Mouse (Mus musculus): ENCODE data around the gene Gm28230. TPM values are rescaled to one million over a fixed set of nuclear protein-coding genes. Genes with fewer than 3 reads are reported as not detected.
A peak's percentile ranks its signal among the peaks of the same experiment; 100 is the strongest.

Gene Gm28230
- total RNA-seq, 1 experiment from 2014 or later: not detected

DNA sequence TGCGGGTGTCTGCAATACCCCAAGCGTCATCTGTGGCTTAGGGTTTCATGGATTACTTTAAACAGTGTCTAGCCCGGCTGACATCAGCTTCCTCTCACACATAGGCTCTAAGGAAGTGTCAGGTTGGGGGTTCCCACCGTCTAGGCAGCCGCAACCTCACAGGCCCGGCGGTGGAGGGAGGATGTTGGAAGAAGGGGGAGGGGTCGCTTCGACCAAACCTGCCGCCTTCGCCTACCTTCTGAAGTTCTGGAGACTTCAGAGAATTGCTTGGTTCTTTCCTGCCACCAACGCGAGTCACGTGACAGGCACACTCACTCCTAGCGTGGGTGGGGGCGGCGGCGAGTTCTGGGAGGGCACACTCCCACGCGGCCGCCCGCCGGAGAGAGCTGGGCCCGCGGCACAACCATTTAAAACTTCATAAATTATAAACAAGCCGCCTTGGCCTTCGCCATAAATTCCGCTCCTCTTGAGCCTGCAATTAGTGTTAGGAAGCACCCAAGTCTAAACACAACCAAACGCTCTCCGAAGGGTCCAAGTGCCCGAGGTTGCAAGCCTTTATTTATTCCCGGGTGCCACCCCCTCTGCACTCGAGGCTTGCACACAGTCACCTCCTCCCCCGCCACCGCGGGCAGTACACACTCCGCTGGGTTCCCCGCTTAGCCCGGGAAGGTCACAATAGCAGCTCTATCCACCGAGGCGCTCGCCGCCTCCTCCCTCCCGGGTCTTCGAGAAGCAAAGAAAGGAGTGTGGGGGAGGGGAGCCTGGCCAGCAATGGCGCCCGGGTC lies 23.0 kb downstream of the Gm28230 start:
- ATAC-seq (ENCODE audit: extremely low read depth, insufficient number of reproducible peaks, low FRiP score, poor library complexity, severe bottlenecking): no peak

DNA sequence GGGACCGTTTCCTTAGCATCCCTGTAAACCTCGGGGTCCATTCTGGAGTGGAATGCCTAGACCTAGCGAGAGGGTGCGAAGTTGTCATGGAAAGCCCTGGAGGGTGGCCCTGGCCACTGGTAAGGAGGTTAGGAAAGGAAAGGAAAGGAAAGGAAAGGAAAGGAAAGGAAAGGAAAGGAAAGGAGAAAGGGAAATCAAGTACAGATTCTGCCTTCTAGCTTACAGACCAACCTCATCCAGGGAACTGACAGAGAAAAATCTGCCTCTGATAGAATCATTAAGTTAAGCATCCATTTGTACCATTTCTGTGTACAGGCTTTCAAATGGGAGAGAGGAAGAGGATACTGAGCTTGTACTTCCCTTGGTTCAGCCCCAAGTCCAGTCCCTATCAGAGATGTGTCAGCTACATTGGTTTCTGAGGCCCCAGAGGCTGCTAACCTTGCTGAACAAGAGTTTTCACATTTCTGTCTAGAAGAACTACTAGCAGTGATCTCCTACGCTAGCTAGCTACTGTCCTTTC lies 24.3 kb downstream of the Gm28230 start:
- no peak for ATAC-seq (ENCODE audit: extremely low read depth, insufficient number of reproducible peaks, low FRiP score, poor library complexity, severe bottlenecking)

DNA sequence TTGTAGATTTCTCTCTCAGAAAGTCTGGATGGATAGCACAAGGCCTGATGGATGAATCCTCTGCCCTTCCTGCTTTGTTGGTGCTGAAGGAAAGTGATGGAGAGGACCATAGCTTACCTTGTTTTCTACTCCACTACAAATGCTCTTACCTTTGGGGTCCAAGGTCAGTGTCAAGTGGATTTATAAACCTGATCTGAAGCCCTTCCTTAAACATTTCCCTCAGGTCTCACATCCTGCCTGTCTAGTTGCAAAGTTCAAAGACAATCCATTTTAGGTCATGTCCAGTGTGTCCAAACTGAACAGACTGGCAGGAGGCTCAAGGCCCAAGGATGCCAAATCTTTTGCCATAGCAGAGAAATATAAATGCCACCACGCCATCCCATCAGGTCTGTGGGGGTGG lies 25.3 kb downstream of the Gm28230 start:
- no peak for ATAC-seq (ENCODE audit: extremely low read depth, insufficient number of reproducible peaks, low FRiP score, poor library complexity, severe bottlenecking)

- no peak for ATAC-seq (ENCODE audit: extremely low read depth, insufficient number of reproducible peaks, low FRiP score, poor library complexity, severe bottlenecking)
Observed at GRCm38 (mm10) chr2:74752431-74753174, 26.1 kb downstream of the Gm28230 start.

- ATAC-seq (ENCODE audit: extremely low read depth, insufficient number of reproducible peaks, low FRiP score, poor library complexity, severe bottlenecking): no peak
Observed at GRCm38 (mm10) chr2:74753175-74753523, 26.6 kb downstream of the Gm28230 start.

DNA sequence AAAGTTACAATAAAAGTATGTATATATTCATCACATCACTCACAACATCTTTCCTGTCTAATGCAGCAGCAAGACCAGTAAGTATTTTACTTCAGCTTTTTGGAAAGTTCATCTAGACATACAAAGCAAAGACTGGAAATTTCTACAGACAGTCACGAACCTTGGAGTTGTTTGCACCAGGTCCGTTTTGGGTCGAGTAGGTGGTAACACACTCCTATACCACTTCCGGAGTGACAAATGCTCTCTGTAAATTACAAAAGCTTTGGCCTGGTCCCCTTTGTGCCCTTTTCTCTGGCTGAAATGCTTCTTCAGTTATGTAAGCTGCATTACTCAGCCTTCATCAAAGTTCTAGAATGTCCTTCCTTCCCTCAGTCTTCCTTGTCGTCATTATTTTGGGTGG lies 27.2 kb downstream of the Gm28230 start:
- ATAC-seq (ENCODE audit: extremely low read depth, insufficient number of reproducible peaks, low FRiP score, poor library complexity, severe bottlenecking): no peak

DNA sequence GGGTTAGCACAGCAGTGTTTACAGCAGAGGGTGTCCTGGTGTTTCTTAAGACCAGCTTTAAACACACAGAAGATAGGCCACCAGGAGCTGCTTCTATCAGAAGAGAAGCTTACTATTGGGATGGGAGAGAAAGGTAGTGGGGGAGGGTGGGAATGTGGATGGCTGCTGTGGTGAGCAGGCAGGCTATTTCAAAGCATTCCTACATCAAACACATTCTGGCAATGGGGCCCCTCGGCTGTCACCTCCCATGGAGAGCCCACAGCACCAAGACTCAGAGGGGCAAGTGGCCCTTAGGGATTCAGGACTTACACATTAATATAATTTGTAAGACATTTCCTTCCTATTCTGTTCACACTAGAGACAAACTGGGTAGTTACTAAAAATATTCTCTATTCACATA lies 33.6 kb downstream of the Gm28230 start:
- ATAC-seq (ENCODE audit: extremely low read depth, insufficient number of reproducible peaks, low FRiP score, poor library complexity, severe bottlenecking): no peak

DNA sequence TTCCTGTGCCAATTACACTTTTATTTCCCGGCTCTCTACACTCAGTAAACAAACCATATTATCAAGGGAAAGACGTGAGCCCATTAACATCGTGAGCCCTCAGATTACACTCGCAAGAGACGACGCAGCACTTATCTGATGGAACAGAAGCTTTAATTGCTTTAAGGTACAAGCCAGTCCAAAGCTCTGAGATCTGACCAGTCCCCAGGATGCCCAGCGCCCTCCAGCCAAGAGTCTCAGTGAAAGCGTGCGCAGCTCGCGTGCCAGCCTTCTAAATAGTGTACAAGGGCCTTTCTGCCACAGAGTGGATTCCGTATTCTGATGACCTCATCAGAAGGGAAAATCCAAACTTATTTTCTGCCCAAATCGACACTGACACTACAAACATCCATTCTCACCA lies 35.4 kb downstream of the Gm28230 start:
- no peak for ATAC-seq (ENCODE audit: extremely low read depth, insufficient number of reproducible peaks, low FRiP score, poor library complexity, severe bottlenecking)

DNA sequence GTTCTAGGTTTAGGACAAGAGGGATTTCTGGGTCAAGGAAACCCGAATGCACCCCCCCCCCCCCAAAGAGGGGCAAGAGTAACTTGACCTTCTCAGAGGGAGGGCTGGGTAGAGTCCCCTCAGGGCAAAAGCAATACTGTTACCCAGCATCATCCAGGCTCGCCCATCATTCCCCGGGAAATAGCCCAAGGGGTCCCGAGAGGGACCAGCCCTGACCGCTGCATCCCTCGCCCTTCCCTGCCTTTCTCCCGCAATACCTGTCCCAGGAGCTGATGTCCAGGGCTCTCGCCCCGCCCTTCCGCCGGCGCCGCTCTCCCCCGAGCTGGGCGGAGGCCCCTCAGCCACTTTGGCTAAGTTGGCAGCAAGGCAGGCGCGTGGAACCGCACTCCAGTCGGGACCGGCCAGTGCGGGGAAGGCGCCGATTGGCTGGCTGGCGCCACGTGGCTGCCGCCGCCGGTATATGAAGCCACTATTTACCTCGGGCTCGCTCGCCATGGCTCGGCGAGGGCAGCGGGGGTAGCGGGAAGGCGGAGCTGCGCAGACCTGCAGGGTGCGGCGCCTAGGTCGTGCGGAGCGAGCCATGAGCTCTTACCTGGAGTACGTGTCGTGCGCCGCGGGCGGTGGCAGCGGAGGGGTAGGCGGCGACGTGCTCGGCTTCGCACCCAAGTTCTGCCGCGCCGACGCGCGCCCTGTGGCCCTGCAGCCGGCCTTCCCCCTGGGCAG lies 36.2 kb downstream of the Gm28230 start, which contains the start of gene Hoxd1:
Gene Hoxd1, plus strand, starts transcription at position 459 of the 723 bp plus-strand sequence.
- 0 out of 2 replicates have a peak, but pooled peaks have one; percentile 6 for ATAC-seq (ENCODE audit: extremely low read depth, insufficient number of reproducible peaks, low FRiP score, poor library complexity, severe bottlenecking)

GRCm38 (mm10) chr2:74763245-74763735 lies 36.8 kb downstream of the Gm28230 start:
- ATAC-seq (ENCODE audit: extremely low read depth, insufficient number of reproducible peaks, low FRiP score, poor library complexity, severe bottlenecking): no peak

GRCm38 (mm10) chr2:74763976-74764375 lies 37.4 kb downstream of the Gm28230 start:
- ATAC-seq (ENCODE audit: extremely low read depth, insufficient number of reproducible peaks, low FRiP score, poor library complexity, severe bottlenecking): no peak

DNA sequence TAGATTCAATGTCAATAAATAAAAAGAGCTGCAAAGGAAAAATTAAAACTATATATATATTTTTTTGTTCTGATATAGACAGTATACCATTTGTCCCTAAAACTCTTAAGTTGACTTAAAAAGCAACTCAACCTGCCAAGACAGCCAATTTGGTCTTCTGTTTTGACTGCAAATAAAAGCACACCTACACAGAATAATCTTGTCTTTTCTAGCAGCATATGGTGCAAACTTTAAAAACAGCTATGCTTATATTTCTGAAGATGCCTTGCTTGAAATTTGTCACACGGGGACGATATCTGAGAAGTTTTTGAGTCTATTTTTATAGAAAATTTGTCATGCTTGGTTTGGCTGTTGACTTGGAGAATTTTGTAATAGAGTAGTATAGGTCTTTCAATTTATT lies 47.8 kb downstream of the Gm28230 start:
- no peak for ATAC-seq (ENCODE audit: extremely low read depth, insufficient number of reproducible peaks, low FRiP score, poor library complexity, severe bottlenecking)

GRCm38 (mm10) chr2:74777536-74778275 lies 51.2 kb downstream of the Gm28230 start:
- ATAC-seq (ENCODE audit: extremely low read depth, insufficient number of reproducible peaks, low FRiP score, poor library complexity, severe bottlenecking): no peak

- no peak for ATAC-seq (ENCODE audit: extremely low read depth, insufficient number of reproducible peaks, low FRiP score, poor library complexity, severe bottlenecking)
Observed at GRCm38 (mm10) chr2:74781386-74781785, 54.9 kb downstream of the Gm28230 start.

GRCm38 (mm10) chr2:74795531-74795930 lies 69.0 kb downstream of the Gm28230 start:
- ATAC-seq (ENCODE audit: extremely low read depth, insufficient number of reproducible peaks, low FRiP score, poor library complexity, severe bottlenecking): no peak

All from neutrophil, adult 5-6 weeks (primary cell).